Mouse (Mus musculus): ENCODE data around the gene Apbb2. TPM values are rescaled to one million over a fixed set of nuclear protein-coding genes. Genes with fewer than 3 reads are reported as not detected.

Gene Apbb2
- total and polyA plus RNA-seq, 2 experiments from 2014 or later = 64.6 to 77.2 TPM

GRCm38 (mm10) chr5:66337025-66337968, 281.3 kb downstream of the Apbb2 start:
- TF ChIP-seq CTCF (IDR thresholded peaks at IDR 0.05; ENCODE audit: low read depth) = 0 out of 2 replicates have a peak, but pooled peaks have one; percentile 11
- 4% methylated on average over 38 of the region's 38 CpGs for WGBS
- H3K9ac ChIP-seq = peak overlapping the region; percentile 59
- no peaks in the 10 kb centered on the region for H3K9me3 ChIP-seq (ENCODE audit: low read length)
- ATAC-seq (peak; percentile 74), DNase-seq (peak; percentile 64)
- H3K27ac ChIP-seq (ENCODE audit: low read depth, low read length) = peak overlapping the region; percentile 40
- H3K4me3 ChIP-seq (ENCODE audit: low read depth, low read length) = peak overlapping the region; percentile 46
- no peaks in the 10 kb centered on the region for H3K36me3 ChIP-seq (ENCODE audit: insufficient read depth)
- H3K4me1 ChIP-seq (ENCODE audit: insufficient read depth) = peaks cover 15% of the 10 kb centered on the region
- peak overlapping the region; percentile 91 for H3K4me2 ChIP-seq (ENCODE audit: low read depth)
- no peaks in the 10 kb centered on the region for H3K27me3 ChIP-seq (ENCODE audit: insufficient read depth, low read length)

GRCm38 (mm10) chr5:66330806-66331205, 287.8 kb downstream of the Apbb2 start:
- Histone ChIP-seq H3K36me3 (ENCODE audit: insufficient read depth) (no peaks in the 10 kb centered on the region), H3K27me3 (ENCODE audit: insufficient read depth, low read length) (no peaks in the 10 kb centered on the region), H3K4me3 (ENCODE audit: low read depth, low read length) (no peak overlapping the region), H3K4me1 (ENCODE audit: insufficient read depth) (peaks cover 15% of the 10 kb centered on the region), H3K27ac (ENCODE audit: low read depth, low read length) (no peak overlapping the region), H3K9me3 (ENCODE audit: low read length) (no peaks in the 10 kb centered on the region), H3K4me2 (ENCODE audit: low read depth) (no peak overlapping the region), H3K9ac (no peak overlapping the region)
- 89% methylated on average over 6 of the region's 6 CpGs for WGBS
- DNase-seq (no peak), ATAC-seq (no peak)
- TF ChIP-seq CTCF (IDR thresholded peaks at IDR 0.05; ENCODE audit: low read depth) = no peak

GRCm38 (mm10) chr5:66328766-66329165, 289.8 kb downstream of the Apbb2 start:
- Histone ChIP-seq H3K4me2 (ENCODE audit: low read depth) (peak overlapping the region; percentile 47), H3K9ac (no peak overlapping the region), H3K4me1 (ENCODE audit: insufficient read depth) (peaks cover 15% of the 10 kb centered on the region), H3K4me3 (ENCODE audit: low read depth, low read length) (no peak overlapping the region), H3K9me3 (ENCODE audit: low read length) (no peaks in the 10 kb centered on the region), H3K27ac (ENCODE audit: low read depth, low read length) (peak overlapping the region; percentile 78; the same call in 1 of the 2 replicates), H3K36me3 (ENCODE audit: insufficient read depth) (no peaks in the 10 kb centered on the region), H3K27me3 (ENCODE audit: insufficient read depth, low read length) (no peaks in the 10 kb centered on the region)
- no peak for DNase-seq
- ATAC-seq = no peak
- 77% methylated on average over 7 of the region's 7 CpGs for WGBS
- no peak for TF ChIP-seq CTCF (IDR thresholded peaks at IDR 0.05; ENCODE audit: low read depth)

GRCm38 (mm10) chr5:66327949-66328726, 290.4 kb downstream of the Apbb2 start:
- ATAC-seq (peak; percentile 96), DNase-seq (peak; percentile 79)
- H3K36me3 ChIP-seq (ENCODE audit: insufficient read depth) = no peaks in the 10 kb centered on the region
- peak overlapping the region; percentile 17 for H3K4me3 ChIP-seq (ENCODE audit: low read depth, low read length)
- no peaks in the 10 kb centered on the region for H3K9me3 ChIP-seq (ENCODE audit: low read length)
- TF ChIP-seq CTCF (IDR thresholded peaks at IDR 0.05; ENCODE audit: low read depth) = 0 out of 2 replicates have a peak, but pooled peaks have one; percentile 1
- peaks cover 15% of the 10 kb centered on the region for H3K4me1 ChIP-seq (ENCODE audit: insufficient read depth)
- WGBS = 10% methylated on average over 19 of the region's 19 CpGs
- peak overlapping the region; percentile 47 for H3K4me2 ChIP-seq (ENCODE audit: low read depth)
- H3K27me3 ChIP-seq (ENCODE audit: insufficient read depth, low read length) = no peaks in the 10 kb centered on the region
- peak overlapping the region; percentile 78 for H3K27ac ChIP-seq (ENCODE audit: low read depth, low read length)
- H3K9ac ChIP-seq = peak overlapping the region; percentile 34

GRCm38 (mm10) chr5:66326395-66326794, 292.2 kb downstream of the Apbb2 start:
- peak; percentile 92 for TF ChIP-seq CTCF (IDR thresholded peaks at IDR 0.05; ENCODE audit: low read depth)
- no peak overlapping the region for H3K27ac ChIP-seq (ENCODE audit: low read depth, low read length)

GRCm38 (mm10) chr5:66323603-66324002, 295.0 kb downstream of the Apbb2 start:
- DNase-seq (no peak), ATAC-seq (no peak)
- Histone ChIP-seq H3K36me3 (ENCODE audit: insufficient read depth) (no peaks in the 10 kb centered on the region), H3K27ac (ENCODE audit: low read depth, low read length) (no peak overlapping the region), H3K4me1 (ENCODE audit: insufficient read depth) (peaks cover 12% of the 10 kb centered on the region), H3K27me3 (ENCODE audit: insufficient read depth, low read length) (no peaks in the 10 kb centered on the region), H3K9me3 (ENCODE audit: low read length) (no peaks in the 10 kb centered on the region), H3K9ac (no peak overlapping the region), H3K4me3 (ENCODE audit: low read depth, low read length) (no peak overlapping the region), H3K4me2 (ENCODE audit: low read depth) (no peak overlapping the region)
- no peak for TF ChIP-seq CTCF (IDR thresholded peaks at IDR 0.05; ENCODE audit: low read depth)
- 56% methylated on average over 11 of the region's 11 CpGs for WGBS

More at GRCm38 (mm10) chr5:66326395-66326794, 292.2 kb downstream of the Apbb2 start:
- no peaks in the 10 kb centered on the region for H3K9me3 ChIP-seq (ENCODE audit: low read length)
- H3K36me3 ChIP-seq (ENCODE audit: insufficient read depth) = no peaks in the 10 kb centered on the region
- no peak overlapping the region for H3K4me3 ChIP-seq (ENCODE audit: low read depth, low read length)
- ATAC-seq = no peak
- peaks cover 15% of the 10 kb centered on the region for H3K4me1 ChIP-seq (ENCODE audit: insufficient read depth)
- no peak for DNase-seq
- H3K9ac ChIP-seq = no peak overlapping the region
- no peak overlapping the region for H3K4me2 ChIP-seq (ENCODE audit: low read depth)
- 77% methylated on average over 7 of the region's 7 CpGs for WGBS
- H3K27me3 ChIP-seq (ENCODE audit: insufficient read depth, low read length) = no peaks in the 10 kb centered on the region
